ENCODE assay signal across 9 mouse cellular contexts in genomic region chr14:32467606-32468005, GRCm38 (mm10). TPM values are rescaled to one million over a fixed set of nuclear protein-coding genes. Genes with fewer than 3 reads are reported as not detected.
DNase-seq lines count a peak whose midpoint lies in the region; ATAC-seq and TF ChIP-seq lines count a peak whose summit lies in the region.
"Had no signal": no experiment of that assay in that cellular context is flagged by ENCODE, and none has a peak within 500 bp of the region (broad histone marks: within the 10 kb centered on the region; RNA-seq: fewer than 3 reads in every experiment).

No protein-coding gene starts in this region.

- 7% methylated on average over 5 of the region's 5 CpGs for WGBS in heart, embryonic 12.5 days
- 14% methylated on average over 5 of the region's 5 CpGs for WGBS in midbrain, embryonic 15.5 days

- no peak for TF ChIP-seq RAD21 in MEL (IDR thresholded peaks at IDR 0.05; ENCODE audit: low read depth, low read length)

- no peak for TF ChIP-seq CTCF in MEL (IDR thresholded peaks at IDR 0.05 in 2 of 3, conservative IDR thresholded peaks at IDR 0.05 in 1 of 3; ENCODE audit: control insufficient read depth in 1 of 3, insufficient read depth in 1 of 3, low read depth in 2 of 3, low read length in 3 of 3, poor library complexity in 1 of 3, severe bottlenecking in 1 of 3)

- no peak overlapping the region for H3K27ac ChIP-seq in heart, embryonic 12.5 days (ENCODE audit: poor library complexity, severe bottlenecking)
- no peak overlapping the region for H3K27ac ChIP-seq in MEL (ENCODE audit: control insufficient read depth, low read depth, low read length)
- H3K27ac ChIP-seq in midbrain, embryonic 15.5 days = no peak overlapping the region
- H3K27ac ChIP-seq: macrophage had no signal

- peaks cover 65% of the 10 kb centered on the region for H3K27me3 ChIP-seq in heart, embryonic 12.5 days (replicated peaks)
- no peaks in the 10 kb centered on the region; a peak in 1 of 4 replicates for H3K27me3 ChIP-seq in MEL (ENCODE audit: control insufficient read depth in 1 of 2, insufficient read depth in 2 of 2, low read length in 2 of 2)
- peaks cover 51% of the 10 kb centered on the region for H3K27me3 ChIP-seq in midbrain, embryonic 15.5 days (replicated peaks)

- TF ChIP-seq POLR2A in MEL (IDR thresholded peaks at IDR 0.05; ENCODE audit: control insufficient read depth in 1 of 2, insufficient read depth in 1 of 2, low read depth in 1 of 2, low read length in 2 of 2, poor library complexity in 1 of 2) = no peak

- H3K9ac ChIP-seq in heart, embryonic 12.5 days = no peak overlapping the region
- no peak overlapping the region for H3K9ac ChIP-seq in MEL (ENCODE audit: control insufficient read depth, low read depth, low read length, poor library complexity, severe bottlenecking)
- H3K9ac ChIP-seq in midbrain, embryonic 15.5 days = no peak overlapping the region

- H3K9me3 ChIP-seq in heart, embryonic 12.5 days (replicated peaks) = no peaks in the 10 kb centered on the region
- H3K9me3 ChIP-seq in MEL (replicated peaks; ENCODE audit: insufficient read depth, low read length) = no peaks in the 10 kb centered on the region
- no peaks in the 10 kb centered on the region for H3K9me3 ChIP-seq in midbrain, embryonic 15.5 days

- H3K36me3 ChIP-seq in heart, embryonic 12.5 days = no peaks in the 10 kb centered on the region
- no peaks in the 10 kb centered on the region for H3K36me3 ChIP-seq in MEL (ENCODE audit: control insufficient read depth in 1 of 2, insufficient read depth in 2 of 2, low read length in 2 of 2)
- H3K36me3 ChIP-seq in midbrain, embryonic 15.5 days (replicated peaks) = no peaks in the 10 kb centered on the region

- no peak overlapping the region for H3K4me2 ChIP-seq in heart, embryonic 12.5 days
- no peak overlapping the region for H3K4me2 ChIP-seq in midbrain, embryonic 15.5 days

- no peak for ATAC-seq in heart, embryonic 12.5 days (ENCODE audit: insufficient number of reproducible peaks, low FRiP score)
- ATAC-seq in midbrain, embryonic 15.5 days (replicated peaks) = no peak

- TF ChIP-seq EP300 in MEL (IDR thresholded peaks at IDR 0.05; ENCODE audit: low read depth in 1 of 2, low read length in 2 of 2) = no peak

- peaks cover 26% of the 10 kb centered on the region for H3K4me1 ChIP-seq in heart, embryonic 12.5 days (replicated peaks)
- H3K4me1 ChIP-seq in MEL (ENCODE audit: control insufficient read depth in 1 of 2, insufficient read depth in 2 of 2, low read length in 2 of 2) = no peaks in the 10 kb centered on the region
- H3K4me1 ChIP-seq in midbrain, embryonic 15.5 days = peaks cover 32% of the 10 kb centered on the region

- no peak overlapping the region for H3K4me3 ChIP-seq in heart, embryonic 12.5 days
- no peak overlapping the region for H3K4me3 ChIP-seq in MEL (ENCODE audit: control insufficient read depth in 1 of 2, insufficient read depth in 1 of 2, low read depth in 2 of 2, low read length in 2 of 2)
- H3K4me3 ChIP-seq in midbrain, embryonic 15.5 days = no peak overlapping the region

- no peaks in the 10 kb centered on the region for H3K79me2 ChIP-seq in MEL (ENCODE audit: control insufficient read depth, insufficient read depth, low read length, poor library complexity)

- peak; percentile 24 for DNase-seq in heart, adult 8-10 months (ENCODE audit: low spot score)
- DNase-seq in MEL (ENCODE audit: low read depth, low spot score) = peak; percentile 59
- DNase-seq in embryo, embryonic 10.5 days (ENCODE audit: low spot score) = peak; percentile 78
- peak; percentile 89 to 92 for DNase-seq in kidney, postnatal 4 days
- DNase-seq in urinary bladder, adult 2 months (ENCODE audit: low spot score) = peak; percentile 37
- no peak for DNase-seq in left cerebral cortex, adult 11 months (ENCODE audit: low spot score)

TF ChIP-seq in MEL, 35 proteins besides CTCF, POLR2A, EP300 and RAD21:
- TF ChIP-seq USF1 (IDR thresholded peaks at IDR 0.05; ENCODE audit: low read depth, low read length) (no peak), SIN3A (IDR thresholded peaks at IDR 0.05; ENCODE audit: low read length) (peak; percentile 45; the same call in 1 of the 2 replicates), MXI1 (IDR thresholded peaks at IDR 0.05; ENCODE audit: low read depth, low read length) (no peak), GATA1 (IDR thresholded peaks at IDR 0.05; ENCODE audit: low read depth, low read length) (no peak), MAX (IDR thresholded peaks at IDR 0.05; ENCODE audit: low read length) (0 out of 2 replicates have a peak, but pooled peaks have one; percentile 24), SMC3 (IDR thresholded peaks at IDR 0.05; ENCODE audit: low read depth, low read length) (no peak), TBP (IDR thresholded peaks at IDR 0.05; ENCODE audit: low read depth, low read length) (no peak), MYB (IDR thresholded peaks at IDR 0.05; ENCODE audit: low read depth, low read length) (no peak), RCOR1 (IDR thresholded peaks at IDR 0.05; ENCODE audit: low read depth, low read length) (no peak), CHD2 (IDR thresholded peaks at IDR 0.05; ENCODE audit: low read length) (no peak), GABPA (IDR thresholded peaks at IDR 0.05; ENCODE audit: low read depth, low read length) (no peak), JUND (IDR thresholded peaks at IDR 0.05; ENCODE audit: low read depth, low read length) (no peak), NELFE (IDR thresholded peaks at IDR 0.05; ENCODE audit: low read depth, low read length) (no peak)

RNA-seq across cellular contexts. Expression of gene Chat, which starts 1.8 kb away (rescaled TPM):
- not detected for total RNA-seq in heart, adult 8-10 months (2022)
- not detected in 2 replicates for polyA plus RNA-seq in heart, embryonic 12.5 days (2016; fragmentation: Nextera tagmentation; extraction: Ambion mirVana)
- total RNA-seq in MEL (2012; rRNA removed) = not detected in 2 replicates
- polyA plus RNA-seq in MEL (2012; ENCODE audit: insufficient read depth in 1 of 2, insufficient read length in 2 of 2, low read depth in 1 of 2, low replicate concordance in 2 of 2, missing spikeins in 1 of 2) = not detected
- polyA plus RNA-seq in urinary bladder, adult 2 months (2012; rRNA removed) = 0.07 and 0.08 TPM in 2 replicates
- polyA plus RNA-seq in midbrain, embryonic 15.5 days (2015; fragmentation: Nextera tagmentation; extraction: Ambion mirVana) = 0.22 and 0.68 TPM in 2 replicates
- polyA plus RNA-seq: macrophage had no signal

RNA-seq across cellular contexts. Expression of gene Slc18a3, which starts 3.0 kb away (rescaled TPM):
- under 1 TPM in 1 of 4 experiments, not detected in 3; 0.19 TPM for total RNA-seq in heart, adult 8-10 months (2022)
- polyA plus RNA-seq in heart, embryonic 12.5 days (2016; fragmentation: Nextera tagmentation; extraction: Ambion mirVana) = 0.15 TPM in 2 replicates
- not detected in 2 replicates for total RNA-seq in MEL (2012; rRNA removed)
- not detected for polyA plus RNA-seq in MEL (2012; ENCODE audit: insufficient read depth in 1 of 2, insufficient read length in 2 of 2, low read depth in 1 of 2, low replicate concordance in 2 of 2, missing spikeins in 1 of 2)
- polyA plus RNA-seq in urinary bladder, adult 2 months (2012; rRNA removed) = 0.14 and 0.29 TPM in 2 replicates
- polyA plus RNA-seq in midbrain, embryonic 15.5 days (2015; fragmentation: Nextera tagmentation; extraction: Ambion mirVana) = 2.5 and 2.8 TPM in 2 replicates
- polyA plus RNA-seq: macrophage had no signal

RNA-seq across cellular contexts. Expression of gene Ercc6, which starts 45.7 kb away (rescaled TPM):
- total RNA-seq in heart, adult 8-10 months (2022) = 1 to 10 TPM; 3.5 to 6.1 (median 3.8) TPM
- polyA plus RNA-seq in heart, embryonic 12.5 days (2016; fragmentation: Nextera tagmentation; extraction: Ambion mirVana) = 15.1 and 19.6 TPM in 2 replicates
- 12.5 and 15.1 TPM in 2 replicates for total RNA-seq in MEL (2012; rRNA removed)
- polyA plus RNA-seq in MEL (2012; ENCODE audit: insufficient read depth in 1 of 2, insufficient read length in 2 of 2, low read depth in 1 of 2, low replicate concordance in 2 of 2, missing spikeins in 1 of 2) = 100 to 1,000 TPM in 1 of 2 experiments, 10 to 100 TPM in 1; 15.4 to 186 TPM
- 7.1 and 7.2 TPM in 2 replicates for polyA plus RNA-seq in urinary bladder, adult 2 months (2012; rRNA removed)
- 29.8 and 33.3 TPM in 2 replicates for polyA plus RNA-seq in midbrain, embryonic 15.5 days (2015; fragmentation: Nextera tagmentation; extraction: Ambion mirVana)
